Mouse (Mus musculus) olfactory bulb, adult 2 months (tissue): ENCODE measurements at regions not wholly inside any gene's neighbourhood (a gene's known extent, or its start where the extent isn't known, plus 50 kb on each side); places are given as distances from the start of the nearest gene placed in this dataset.

Source experiments
- CTCF ChIP-seq: fragments of 200-500 bp; IDR thresholded peaks from 2 replicates; pipeline ENCODE4 v1.5.1; 2012; ENCODE audit warnings: low read depth, mild to moderate bottlenecking, low read length, moderate library complexity; ENCODE audit not compliant: insufficient read depth
- POLR2A ChIP-seq: fragments of 200-500 bp; IDR thresholded peaks from 2 replicates; pipeline ENCODE4 v1.6.1; 2012; ENCODE audit warnings: mild to moderate bottlenecking, low read depth, low read length, moderate library complexity; ENCODE audit not compliant: insufficient read depth

- no peak for TF ChIP-seq CTCF
- TF ChIP-seq POLR2A: no peak
These were observed 206.5 kb upstream of the Vrk2 start for GRCm38 (mm10) chr11:26800296-26800695.
